Mouse (Mus musculus) heart, adult 8-10 months (tissue): ENCODE data around the gene Tjp1. TPM values are rescaled to one million over a fixed set of nuclear protein-coding genes. Genes with fewer than 3 reads are reported as not detected.

Source experiments
- DNase-seq: peaks from one replicate; pipeline ENCODE4 v3.0.0; 2022; ENCODE audit warnings: low spot score
- total RNA-seq, 4 experiments: library from RNA; stranded (reverse); gene quantifications; 2 replicates each; pipeline ENCODE4 v1.2.4; 2022

Gene Tjp1
- total RNA-seq, 4 experiments from 2014 or later, result 82.4 to 101 (median 95.7) TPM

DNA sequence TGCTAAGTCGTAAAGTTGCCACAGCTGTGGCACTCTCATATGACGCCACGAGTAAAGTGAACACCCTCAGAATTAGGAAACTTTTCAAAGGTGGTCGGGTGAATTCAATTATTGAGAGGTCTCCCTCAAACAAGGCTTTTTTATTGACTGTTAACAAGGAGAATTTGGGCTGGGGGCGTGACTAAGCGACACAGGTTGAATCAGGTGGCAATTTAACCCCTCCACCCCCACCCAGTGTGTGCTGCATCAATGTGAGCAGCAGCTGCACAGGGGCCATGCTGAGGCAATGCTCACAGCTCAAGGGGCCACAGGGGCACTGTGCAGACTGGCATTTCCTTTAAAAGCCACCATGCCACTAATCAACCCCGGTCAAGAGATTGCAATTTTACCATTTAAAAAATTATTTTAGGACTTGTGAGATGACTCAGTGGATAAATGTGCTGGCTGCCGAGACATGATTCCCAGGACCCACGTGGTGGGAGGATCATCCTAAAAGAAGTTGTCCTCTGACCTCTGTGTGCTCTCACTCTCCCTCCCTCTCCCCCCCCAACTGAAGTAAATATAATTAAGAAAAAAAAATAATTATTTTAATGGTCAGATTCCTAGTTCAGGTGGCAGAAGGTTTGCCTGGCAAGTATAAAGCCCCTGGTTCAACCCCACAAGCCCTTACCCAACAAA, 96.4 kb downstream of the Tjp1 start:
- no peak for DNase-seq

DNA sequence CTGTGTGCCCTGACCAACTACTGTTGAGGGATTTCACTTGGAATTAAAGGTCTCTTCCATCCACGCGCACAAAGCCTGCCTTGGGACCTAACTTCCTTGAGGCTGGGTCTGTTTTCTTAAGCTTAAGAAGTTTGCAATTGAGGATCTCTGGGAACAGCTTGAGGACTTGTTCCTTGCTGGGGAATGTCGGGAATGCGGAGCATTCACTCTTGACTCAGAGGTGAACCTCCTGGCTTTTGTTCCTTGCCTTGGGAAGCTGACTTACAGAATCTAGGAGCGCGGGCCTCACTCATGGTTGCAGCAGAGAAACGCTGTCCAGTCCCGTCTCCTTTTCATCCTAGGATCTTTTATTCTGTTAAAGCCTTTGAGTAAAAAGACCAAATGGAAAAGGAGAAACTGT, 97.2 kb downstream of the Tjp1 start:
- no peak for DNase-seq

DNA sequence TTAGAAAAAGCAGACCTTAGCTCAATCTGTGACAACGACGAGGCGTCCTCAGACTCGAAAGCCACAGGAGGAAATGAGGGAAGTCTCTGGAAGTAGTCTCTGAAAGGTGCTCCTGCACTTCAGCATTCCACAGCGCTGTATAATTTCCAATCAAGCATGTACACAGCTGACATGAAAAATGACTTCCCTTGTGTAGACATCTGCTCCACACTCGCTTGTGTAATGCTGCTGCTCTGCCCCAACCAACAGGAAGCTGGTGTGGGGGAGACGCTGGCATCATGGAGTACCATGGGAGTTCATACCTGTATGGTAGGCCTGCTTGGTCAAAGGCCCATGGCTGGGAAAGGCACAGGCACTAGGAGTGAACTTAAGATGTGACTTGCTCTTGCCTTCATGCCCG, 103.1 kb downstream of the Tjp1 start:
- no peak for DNase-seq

DNA sequence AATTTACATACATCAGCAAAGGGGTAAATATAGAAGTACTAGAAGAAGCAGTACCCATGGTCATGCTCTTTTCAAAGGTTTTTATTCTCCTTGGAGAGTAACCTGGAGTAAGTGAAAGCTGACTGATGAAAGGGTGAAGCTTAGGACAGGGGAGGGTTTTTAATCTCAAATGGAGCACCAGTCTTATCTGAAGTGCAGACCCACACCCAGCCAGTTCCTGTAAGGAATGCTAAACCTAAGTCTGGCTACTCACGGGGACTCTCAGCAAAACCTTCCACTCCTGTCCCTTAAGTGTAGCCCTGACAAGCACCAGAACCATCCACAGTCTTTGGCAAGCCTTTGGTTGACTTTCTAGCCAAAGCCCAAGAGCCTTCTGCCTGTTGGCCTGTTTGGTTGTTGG, 105.1 kb downstream of the Tjp1 start:
- no peak for DNase-seq

DNA sequence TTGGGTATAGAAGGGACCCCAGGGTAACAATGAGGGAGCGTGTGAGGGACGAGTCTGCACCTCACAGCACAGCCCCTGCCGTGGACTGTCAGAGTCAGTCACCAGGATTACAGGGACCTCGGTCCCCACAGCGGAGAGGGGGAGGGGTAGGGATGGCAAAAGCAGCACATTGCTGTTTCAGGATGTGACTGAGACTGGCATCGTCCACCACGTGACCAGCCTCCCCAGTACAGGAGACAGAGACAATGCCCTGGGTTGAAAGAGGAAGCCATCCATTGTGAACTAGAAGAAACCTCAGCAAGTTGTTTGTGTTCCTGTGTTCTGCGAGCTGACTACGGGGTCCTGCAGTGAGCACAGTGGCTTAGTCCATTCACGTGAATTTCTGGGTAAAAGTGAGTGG, 106.1 kb downstream of the Tjp1 start:
- peak; percentile 39 for DNase-seq

DNA sequence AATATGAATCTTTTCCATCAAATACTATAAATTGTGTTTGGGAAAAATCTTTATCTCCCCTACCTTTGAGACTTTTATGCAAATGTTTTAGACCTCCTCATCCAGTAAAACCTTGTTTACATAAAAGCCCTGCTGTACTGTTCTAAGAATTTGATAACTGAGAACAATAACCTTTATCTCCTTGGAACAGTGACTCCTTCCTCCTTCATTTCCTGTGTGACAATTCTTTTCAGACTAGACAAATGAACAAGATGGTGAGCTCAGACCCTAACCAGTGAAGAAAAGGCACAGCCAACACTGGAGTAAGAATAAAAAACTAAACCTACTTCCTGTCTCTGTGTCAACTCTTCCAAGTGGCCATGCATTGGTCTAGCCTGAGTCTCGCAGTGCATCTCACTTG, 107.7 kb downstream of the Tjp1 start:
- no peak for DNase-seq

DNA sequence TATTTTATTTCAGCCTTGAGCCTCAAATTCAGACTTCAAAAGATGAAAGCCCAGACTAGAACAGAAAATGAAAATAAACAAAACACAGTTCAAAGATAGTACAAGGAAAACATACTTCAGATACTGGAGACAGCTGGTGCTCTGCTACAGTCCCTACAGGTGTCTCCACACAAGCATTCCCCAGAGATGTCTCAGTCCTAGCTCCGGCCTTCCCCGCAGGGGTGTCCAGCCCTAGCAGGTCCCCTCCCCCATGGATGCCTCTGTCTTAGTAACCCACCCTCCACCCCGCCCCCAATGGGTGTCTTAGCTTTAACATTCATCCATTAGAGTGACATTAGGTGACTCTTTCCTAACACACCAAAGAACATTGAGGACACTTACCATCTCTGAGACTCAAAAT, 108.6 kb downstream of the Tjp1 start:
- DNase-seq, result no peak

DNA sequence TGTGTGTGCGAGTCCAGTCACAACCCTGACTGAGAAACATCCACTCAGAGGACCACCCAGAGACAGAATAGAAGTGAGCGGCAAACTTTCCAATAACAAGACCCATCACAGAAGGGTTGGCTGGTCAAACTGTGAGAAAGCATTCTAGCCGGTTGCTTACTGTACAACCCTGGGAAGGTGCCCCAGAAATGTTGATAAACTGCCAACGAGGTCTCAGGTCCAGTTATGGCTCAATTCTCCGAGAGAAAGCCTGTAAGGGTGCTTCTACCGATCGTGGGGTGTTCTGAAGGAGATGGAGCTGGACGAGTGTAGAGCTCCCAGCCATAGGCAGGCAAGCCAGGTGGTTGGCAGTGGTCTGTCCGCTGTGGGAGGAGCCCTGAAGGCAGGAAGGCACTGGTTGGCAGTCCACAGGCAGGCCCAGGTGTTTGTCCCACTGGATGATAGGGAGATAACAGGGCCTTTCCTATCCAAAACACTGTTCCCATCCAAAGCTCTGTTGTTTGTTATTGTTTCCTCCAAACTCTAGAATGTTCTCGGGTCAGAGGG, 109.1 kb downstream of the Tjp1 start:
- DNase-seq, result no peak

DNA sequence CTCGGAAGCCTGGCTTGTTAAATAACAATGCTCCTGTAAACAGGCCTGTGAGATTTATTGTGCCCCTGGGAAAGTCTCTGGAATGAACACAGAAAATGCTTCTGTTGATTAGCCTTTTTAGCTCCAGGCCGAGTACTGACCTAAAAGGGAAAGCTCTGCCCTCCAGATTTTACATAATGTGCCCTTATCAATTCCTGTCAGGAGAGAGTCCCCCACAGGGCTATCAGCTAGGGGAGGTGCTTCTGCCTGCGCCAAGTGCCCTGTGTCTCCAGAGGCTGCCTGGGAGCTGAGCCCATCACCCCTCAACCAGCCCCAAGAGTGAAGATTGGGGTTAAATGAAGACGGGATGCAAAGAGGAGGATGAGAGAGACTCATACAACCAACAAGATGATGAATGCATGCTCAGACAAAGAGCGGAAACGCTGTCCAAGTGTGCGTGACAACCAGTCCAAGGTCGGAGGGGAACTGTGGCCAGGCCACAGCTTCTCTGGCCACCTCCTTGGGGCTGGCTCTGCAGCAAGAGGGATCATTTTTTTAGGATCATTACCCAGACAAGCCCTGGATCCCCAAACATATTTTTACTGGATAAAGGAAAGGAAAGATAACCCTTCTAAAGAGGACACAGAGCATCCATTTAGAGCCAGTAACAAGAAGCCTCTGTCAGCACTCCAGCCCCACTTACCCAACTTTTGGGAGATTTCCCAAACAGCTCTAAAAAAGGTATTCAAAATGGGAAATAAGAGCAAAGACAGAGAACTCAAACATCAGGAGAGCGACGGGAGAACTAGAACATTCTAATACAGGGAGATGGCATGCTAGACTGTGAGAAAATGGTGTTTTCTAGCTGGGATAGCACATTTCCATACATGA, 110.1 kb downstream of the Tjp1 start:
- DNase-seq, result peak; percentile 63

DNA sequence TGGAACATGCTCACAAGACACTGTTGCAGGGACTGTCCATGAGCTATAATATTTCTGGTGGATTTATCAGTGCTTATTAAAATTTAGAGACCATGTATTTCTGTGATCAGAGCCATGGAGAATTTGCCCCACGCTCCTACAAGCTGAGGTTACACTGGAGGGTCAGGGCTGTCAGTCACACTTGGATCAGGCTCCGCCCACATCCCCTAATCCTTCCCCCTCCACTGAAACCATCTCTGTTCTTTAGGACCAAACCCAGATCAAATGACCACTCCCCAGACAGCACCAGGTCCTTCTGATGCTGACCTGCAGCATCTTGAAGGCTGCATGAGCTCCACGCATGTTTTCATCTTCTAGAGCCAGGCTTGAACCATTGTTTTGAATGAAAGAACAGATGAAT, 111.1 kb downstream of the Tjp1 start:
- no peak for DNase-seq

DNA sequence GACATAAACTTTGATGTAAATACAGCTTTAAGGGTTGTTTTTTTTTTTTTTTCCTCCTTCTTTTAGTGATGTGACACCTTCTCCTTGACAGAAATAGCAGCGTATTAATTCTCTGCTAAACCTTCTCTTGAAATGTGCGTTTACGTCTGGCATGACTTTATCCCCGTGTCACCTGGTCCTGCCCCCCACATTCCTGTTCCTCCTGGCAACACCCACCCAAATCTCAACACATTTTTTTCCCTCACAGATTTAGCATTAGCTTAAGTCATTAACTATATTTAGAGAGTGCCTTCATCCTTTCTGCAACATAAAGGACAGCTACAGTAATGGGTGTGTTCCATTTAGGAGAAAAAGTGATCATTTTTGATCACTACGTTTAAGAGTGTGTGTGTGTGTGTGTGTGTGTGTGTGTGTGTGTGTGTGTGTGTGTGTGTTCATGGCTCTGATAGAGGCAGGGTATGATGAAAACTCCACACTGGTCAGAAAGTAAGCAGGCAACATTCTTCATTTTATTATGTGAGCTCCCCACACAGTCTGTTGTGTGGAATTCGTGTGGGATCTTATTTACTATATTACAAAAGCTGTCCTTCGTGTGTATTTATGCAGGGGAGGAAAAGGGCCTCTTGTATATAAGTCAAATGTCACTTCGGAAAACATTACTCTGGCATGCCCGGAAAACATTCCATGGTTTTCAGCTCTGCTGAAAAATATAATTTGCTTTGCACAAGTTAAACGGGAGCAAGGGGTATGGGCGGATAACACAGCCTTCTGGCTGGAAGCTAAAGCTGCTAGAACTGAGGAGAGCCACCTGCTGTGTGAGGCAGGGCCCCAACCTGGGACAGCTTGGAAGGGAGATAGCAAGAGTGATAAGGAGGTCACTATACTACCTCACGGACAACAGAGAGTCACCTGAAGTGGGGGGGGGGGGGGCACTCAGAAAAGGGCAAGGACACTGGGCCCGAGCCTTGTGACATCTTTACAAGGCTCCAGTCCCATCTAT, 113.3 kb downstream of the Tjp1 start:
- DNase-seq, result no peak

DNA sequence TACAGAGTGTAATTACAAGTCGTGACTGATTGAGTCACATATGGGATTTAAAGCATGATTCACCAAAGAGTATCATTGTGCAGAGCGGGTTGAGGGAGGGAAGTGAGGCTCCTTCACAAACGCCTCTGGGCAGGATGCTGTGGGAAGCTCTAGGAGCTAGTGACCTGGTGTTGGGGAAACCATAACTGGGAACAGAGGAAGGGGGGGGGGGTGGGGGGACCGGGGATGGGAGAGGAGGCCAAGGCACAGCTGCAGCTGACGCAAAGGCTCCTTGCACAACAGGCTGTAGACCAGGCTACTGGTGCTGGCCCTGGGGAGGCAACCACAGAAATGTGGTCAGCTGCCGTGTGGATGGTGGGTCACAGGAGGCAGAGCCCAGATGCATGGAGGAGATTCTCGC, 116.9 kb downstream of the Tjp1 start:
- no peak for DNase-seq

DNA sequence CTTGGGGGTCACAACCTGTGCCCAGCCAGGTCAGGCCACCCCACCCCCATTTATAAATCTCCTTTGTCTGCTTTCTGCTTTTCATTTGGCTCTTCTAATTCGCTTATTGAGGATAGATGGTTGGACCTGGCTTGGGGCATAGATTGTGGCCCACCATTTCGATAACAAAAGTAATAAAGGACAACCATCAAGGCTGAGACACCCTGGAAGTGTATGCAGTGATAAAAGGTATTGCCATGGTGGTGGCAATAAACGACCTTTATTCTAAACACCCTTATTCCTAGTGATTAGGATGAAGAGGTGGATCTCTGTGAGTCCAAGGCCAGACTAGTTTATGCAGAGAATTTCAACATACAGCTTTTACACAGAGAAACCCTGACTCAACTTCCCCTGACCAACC, 121.2 kb downstream of the Tjp1 start:
- DNase-seq, result no peak

DNA sequence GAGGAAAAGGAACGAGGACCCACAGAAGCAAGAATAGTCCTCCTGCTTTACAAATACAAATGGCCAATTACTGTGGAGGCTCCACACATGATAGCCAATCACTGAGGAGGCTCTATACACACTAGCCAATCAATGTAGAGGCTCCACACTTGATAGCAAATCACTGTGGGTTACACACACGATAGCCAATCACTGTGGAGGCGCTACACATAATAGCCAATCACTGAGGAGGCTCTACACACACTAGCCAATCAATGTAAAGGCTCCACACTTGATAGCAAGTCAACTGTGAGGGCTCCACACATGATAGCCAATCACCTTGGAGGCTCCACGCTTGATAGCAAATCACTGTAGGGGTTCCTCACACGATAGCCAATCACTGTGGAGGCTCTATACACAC, 125.1 kb downstream of the Tjp1 start:
- DNase-seq, result no peak

DNA sequence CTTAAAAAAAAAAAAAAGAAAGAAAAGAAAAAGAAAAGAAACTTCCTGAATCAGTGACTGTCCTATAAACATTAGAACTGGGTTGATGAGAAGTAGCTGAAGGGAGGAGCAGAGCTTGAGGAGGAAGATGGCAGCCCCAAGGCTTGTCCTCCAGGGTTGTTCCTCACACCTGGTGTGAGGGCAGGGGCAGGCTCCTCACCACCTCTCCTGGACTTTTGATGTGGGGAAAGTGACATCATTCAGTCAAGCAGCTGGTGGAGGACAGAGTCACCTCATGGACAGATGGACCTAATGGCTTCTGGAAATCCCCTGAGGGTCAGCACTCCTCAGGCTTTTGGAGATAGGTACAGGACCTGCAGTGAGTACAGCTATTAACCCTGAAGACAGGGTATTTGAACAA, 126.0 kb downstream of the Tjp1 start:
- no peak for DNase-seq

DNA sequence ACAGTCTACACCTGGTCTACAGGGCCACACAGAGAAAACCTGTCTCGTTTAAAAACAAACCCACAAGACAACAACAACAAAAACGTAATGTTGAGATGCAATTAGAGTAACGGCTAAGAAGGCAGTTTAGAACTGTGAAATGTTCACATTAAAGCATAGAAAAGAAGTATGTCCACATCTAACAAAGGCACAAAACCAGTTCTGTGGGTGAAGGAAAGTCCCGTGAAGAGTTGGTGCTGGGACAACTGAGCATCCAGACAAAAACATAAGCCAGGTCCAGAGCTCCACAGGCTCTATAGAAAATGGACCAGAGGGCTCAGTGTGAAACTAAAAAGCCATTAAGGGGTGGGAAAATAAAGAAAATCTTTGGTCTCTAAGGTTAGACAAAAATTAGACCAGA, 131.7 kb downstream of the Tjp1 start:
- DNase-seq, result no peak

DNA sequence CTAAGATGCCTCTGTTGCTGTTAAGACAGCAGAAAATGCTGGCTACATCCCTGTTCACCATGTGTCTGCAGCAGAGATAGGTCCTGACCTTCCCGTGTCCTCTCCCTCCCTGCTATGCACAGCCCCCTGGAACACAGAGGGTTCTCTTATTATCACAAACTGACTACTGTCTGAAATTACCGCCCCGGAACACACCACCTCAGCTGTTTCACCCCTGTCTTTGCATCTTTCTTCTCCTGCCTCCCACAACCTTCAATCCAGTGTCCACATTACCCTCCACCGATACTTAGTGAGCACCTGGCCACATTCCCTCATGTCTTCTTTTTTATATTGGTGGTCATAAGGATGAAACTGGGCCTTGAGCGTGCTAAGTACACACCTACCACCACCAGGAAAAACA, 132.4 kb downstream of the Tjp1 start:
- DNase-seq, result no peak

DNA sequence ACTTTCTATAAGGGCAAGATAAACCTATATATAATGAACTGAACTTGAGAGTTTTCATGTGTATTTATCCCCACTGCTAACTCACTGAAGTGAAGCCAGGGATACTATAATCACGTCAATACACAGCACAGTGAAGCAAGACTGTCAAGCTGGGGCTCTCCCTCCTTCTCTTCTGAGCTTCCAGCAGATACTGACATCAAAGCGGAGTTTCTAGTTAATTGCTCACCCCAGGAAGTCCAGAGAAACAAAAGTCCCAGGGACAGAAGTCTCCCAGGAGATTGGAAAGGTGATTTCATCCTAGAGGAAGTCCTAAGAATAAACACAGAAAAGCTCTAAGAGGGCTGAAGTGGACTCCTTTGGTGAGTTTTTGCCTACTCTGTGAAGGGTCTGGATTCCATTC, 132.9 kb downstream of the Tjp1 start:
- no peak for DNase-seq

DNA sequence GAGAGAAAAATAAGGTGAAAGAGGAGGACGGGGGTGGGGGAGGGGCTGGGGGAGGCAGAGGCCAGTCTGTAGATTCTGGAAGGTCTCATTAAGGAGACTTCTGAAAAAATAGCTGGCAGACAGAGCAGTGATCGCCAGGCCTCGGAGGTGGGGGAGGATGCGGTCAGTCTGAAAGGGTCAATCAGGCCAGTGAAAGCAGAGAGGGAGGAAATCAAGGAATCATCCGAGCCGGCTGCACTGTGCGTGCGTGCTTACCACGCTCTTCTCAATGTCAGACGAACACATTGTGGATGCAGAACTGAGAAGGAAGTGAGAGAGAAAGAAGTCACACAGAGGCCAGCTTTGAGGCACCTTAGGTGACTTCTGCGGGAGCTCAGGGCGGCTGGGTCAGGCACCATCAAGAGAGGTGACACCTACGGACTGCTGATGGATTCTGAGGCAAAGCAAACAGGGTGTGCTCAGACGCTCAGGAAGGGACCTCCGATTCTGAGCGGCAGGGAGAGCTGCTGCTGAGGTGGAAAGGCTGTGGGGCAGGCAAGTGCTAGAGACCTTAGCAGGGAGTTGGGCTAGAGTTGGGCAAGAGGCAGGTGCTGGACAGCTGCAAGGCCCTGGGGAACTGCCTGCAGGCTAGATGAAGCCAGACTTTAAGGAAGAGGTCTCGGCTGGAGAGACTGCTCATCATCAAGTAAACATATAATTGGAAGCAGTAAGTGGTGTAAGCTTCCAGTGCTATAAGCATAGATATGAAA, 133.7 kb downstream of the Tjp1 start:
- no peak for DNase-seq

DNA sequence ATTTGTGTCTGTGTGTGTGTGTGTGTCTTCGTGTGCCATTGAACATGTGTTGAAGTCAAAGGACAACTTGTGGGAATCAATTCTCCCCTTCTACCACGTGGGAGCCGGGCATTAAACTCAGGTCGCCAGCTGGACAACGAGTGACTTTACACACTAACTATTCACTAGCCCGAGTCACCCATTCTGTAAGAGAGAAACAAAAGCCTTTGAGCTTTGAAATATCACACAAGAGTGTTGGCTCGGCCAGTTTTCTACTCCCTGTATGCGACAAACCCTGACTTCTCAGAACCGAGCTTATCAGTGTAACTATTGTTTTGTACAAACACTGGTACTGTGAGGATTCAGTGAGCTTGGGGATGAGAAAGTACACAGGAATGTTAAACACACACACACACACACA, 134.6 kb downstream of the Tjp1 start:
- no peak for DNase-seq

DNA sequence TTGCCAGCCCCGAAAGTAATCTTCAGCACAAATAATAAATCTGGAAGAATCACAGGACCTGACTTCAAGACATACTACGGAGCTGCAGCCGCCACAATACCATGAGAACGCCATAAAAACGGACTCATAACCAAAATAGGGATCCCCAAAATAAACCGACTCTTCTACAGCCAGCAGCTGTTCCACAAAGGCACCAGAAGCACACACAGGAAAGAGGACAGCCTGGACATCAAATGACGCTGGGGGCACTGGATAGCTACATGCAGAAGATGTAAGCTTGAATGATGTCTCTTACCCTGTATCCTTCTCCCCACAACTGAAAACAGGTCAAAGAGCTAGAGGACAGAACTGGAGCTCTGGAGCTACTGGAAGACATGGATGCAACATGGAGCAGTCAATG, 138.0 kb downstream of the Tjp1 start:
- DNase-seq, result no peak
